Mouse (Mus musculus) G1E (cell line): ENCODE measurements around the gene Ctns. TPM values are rescaled to one million over a fixed set of nuclear protein-coding genes. Genes with fewer than 3 reads are reported as not detected.

ENCODE experiments used
- ATAC-seq: 2 replicates; pipeline ENCODE4 v1.8.0; 2016; ENCODE audit warnings: mild to moderate bottlenecking; ENCODE audit not compliant: insufficient number of reproducible peaks, poor library complexity, low FRiP score, severe bottlenecking; ENCODE audit errors: extremely low read depth
- DNase-seq: peaks from one replicate; pipeline ENCODE4 v3.0.0; 2012; ENCODE audit warnings: low spot score
- H3K27me3 ChIP-seq: 2 replicates; pipeline ENCODE4 v1.6.1; 2012; ENCODE audit warnings: mild to moderate bottlenecking, low read length, inconsistent platforms; ENCODE audit not compliant: insufficient read depth
- H3K36me3 ChIP-seq: replicated peaks from 2 replicates; pipeline ENCODE3; 2012; ENCODE audit warnings: mild to moderate bottlenecking, inconsistent platforms
- H3K4me1 ChIP-seq: 2 replicates; pipeline ENCODE4 v1.6.1; 2012; ENCODE audit warnings: low read depth, low read length, inconsistent platforms, mixed read lengths; ENCODE audit not compliant: insufficient read depth
- H3K4me3 ChIP-seq: 2 replicates; pipeline ENCODE4 v1.5.1; 2012; ENCODE audit warnings: low read depth, mild to moderate bottlenecking, inconsistent platforms, low read length, moderate library complexity, mixed read lengths
- H3K9me3 ChIP-seq: replicated peaks from 2 replicates; pipeline ENCODE4 v1.6.1; 2012; ENCODE audit warnings: inconsistent platforms
- CTCF ChIP-seq: IDR thresholded peaks from 2 replicates; pipeline ENCODE4 v1.5.1; 2012; ENCODE audit warnings: low read depth, low read length, inconsistent platforms, mixed read lengths
- GATA1 ChIP-seq: IDR thresholded peaks from 2 replicates; pipeline ENCODE4 v1.6.1; 2012; ENCODE audit warnings: borderline replicate concordance, low read length, inconsistent platforms, mixed read lengths
- GATA2 ChIP-seq: IDR thresholded peaks from 2 replicates; pipeline ENCODE4 v1.6.1; 2012; ENCODE audit warnings: low read depth, low read length, inconsistent platforms, borderline replicate concordance
- POLR2AphosphoS5 ChIP-seq: IDR thresholded peaks from 2 replicates; pipeline ENCODE4 v1.6.1; 2012; ENCODE audit warnings: low read depth, low read length, inconsistent platforms; ENCODE audit not compliant: insufficient replicate concordance
- TAL1 ChIP-seq: conservative IDR thresholded peaks from 2 replicates; pipeline ENCODE4 v1.6.1; 2012; ENCODE audit warnings: low read depth, low read length, inconsistent platforms, mixed read lengths
- polyA plus RNA-seq: library from polyadenylated mRNA; stranded (reverse); fragments of >175 nt; gene quantifications from 2 replicates; pipeline ENCODE4 v1.2.3, GENCODE M21; 2012
- total RNA-seq, 2 experiments: library from RNA; stranded (forward) in 1 of 2; stranded (reverse) in 1 of 2; fragments of 200-1000 nt in 1 of 2; fragments of >200 nt in 1 of 2; fragmentation: Nextera tagmentation in 1 of 2; gene quantifications; 2 replicates each; pipeline ENCODE4 v1.2.3; 2014 to 2017

The Ctns gene
- total and polyA plus RNA-seq, 3 experiments, result 3.6 to 28.7 (median 19.8) TPM

GRCm38 (mm10) chr11:73201021-73201420, 2.2 kb upstream of the Ctns start:
- Histone ChIP-seq H3K9me3 (no peaks in the 10 kb centered on the region), H3K27me3 (0 out of 2 replicates have a peak, but pooled peaks cover 3% of the 10 kb centered on the region), H3K4me3 (no peak overlapping the region), H3K4me1 (peaks cover 31% of the 10 kb centered on the region), H3K36me3 (peaks cover 10% of the 10 kb centered on the region)
- TF ChIP-seq CTCF (no peak), POLR2AphosphoS5 (no peak)
- DNase-seq (no peak), ATAC-seq (no peak)

- Histone ChIP-seq H3K4me1 (peaks cover 31% of the 10 kb centered on the region), H3K9me3 (no peaks in the 10 kb centered on the region), H3K27me3 (0 out of 2 replicates have a peak, but pooled peaks cover 3% of the 10 kb centered on the region), H3K36me3 (peaks cover 20% of the 10 kb centered on the region), H3K4me3 (peak overlapping the region; percentile 90)
- DNase-seq (peak; percentile 17), ATAC-seq (no peak)
- no peak for TF ChIP-seq GATA1
- no peak for TF ChIP-seq CTCF
- TF ChIP-seq TAL1, result no peak
- TF ChIP-seq POLR2AphosphoS5, result no peak
- no peak for TF ChIP-seq GATA2
Observed at GRCm38 (mm10) chr11:73199879-73200278, 1.0 kb upstream of the Ctns start.

- Histone ChIP-seq H3K4me3 (peak within 1 kb of the TSS; percentile 90), H3K27me3 (0 out of 2 replicates have a peak, but pooled peaks cover 3% of the 10 kb centered on the region), H3K36me3 (peaks cover 23% of the 10 kb centered on the region), H3K4me1 (peaks cover 31% of the 10 kb centered on the region), H3K9me3 (no peaks in the 10 kb centered on the region)
- DNase-seq (peak; percentile 98), ATAC-seq (peak; percentile 97)
- no peak for TF ChIP-seq TAL1
- no peak for TF ChIP-seq GATA1
- no peak for TF ChIP-seq POLR2AphosphoS5
- no peak for TF ChIP-seq CTCF
- no peak for TF ChIP-seq GATA2
Observed at GRCm38 (mm10) chr11:73199230-73199712, 429 bp upstream of the Ctns start, which contains the start of gene Shpk. Shpk (plus strand) TSS chr11:73199460.

- Histone ChIP-seq H3K36me3 (peaks cover 33% of the 10 kb centered on the region), H3K27me3 (0 out of 2 replicates have a peak, but pooled peaks cover 3% of the 10 kb centered on the region), H3K4me3 (peak overlapping the region; percentile 90), H3K4me1 (peaks cover 31% of the 10 kb centered on the region), H3K9me3 (no peaks in the 10 kb centered on the region)
- DNase-seq (no peak), ATAC-seq (no peak)
- no peak for TF ChIP-seq GATA2
Observed at GRCm38 (mm10) chr11:73198190-73198589, 652 bp downstream of the Ctns start.

- ATAC-seq, result no peak
- Histone ChIP-seq H3K4me1 (peaks cover 22% of the 10 kb centered on the region), H3K27me3 (no peaks in the 10 kb centered on the region), H3K9me3 (no peaks in the 10 kb centered on the region), H3K4me3 (no peak overlapping the region), H3K36me3 (peaks cover 65% of the 10 kb centered on the region)
- DNase-seq, result no peak
- TF ChIP-seq CTCF (no peak), TAL1 (no peak), GATA1 (no peak), POLR2AphosphoS5 (no peak), GATA2 (no peak)
Observed at GRCm38 (mm10) chr11:73194444-73194843, 4.4 kb downstream of the Ctns start.

GRCm38 (mm10) chr11:73193047-73193446, 5.8 kb downstream of the Ctns start:
- Histone ChIP-seq H3K27me3 (no peaks in the 10 kb centered on the region), H3K4me1 (peaks cover 10% of the 10 kb centered on the region), H3K36me3 (peaks cover 78% of the 10 kb centered on the region), H3K9me3 (no peaks in the 10 kb centered on the region), H3K4me3 (no peak overlapping the region)
- DNase-seq (no peak), ATAC-seq (no peak)
- no peak for TF ChIP-seq POLR2AphosphoS5
- no peak for TF ChIP-seq GATA1
- TF ChIP-seq CTCF, result no peak
- TF ChIP-seq GATA2, result no peak
- no peak for TF ChIP-seq TAL1

GRCm38 (mm10) chr11:73187231-73187630, 11.6 kb downstream of the Ctns start:
- H3K27me3 ChIP-seq, result no peaks in the 10 kb centered on the region

More at GRCm38 (mm10) chr11:73187231-73187630, 11.6 kb downstream of the Ctns start:
- no peak for TF ChIP-seq TAL1
- TF ChIP-seq GATA1, result no peak
- no peak for TF ChIP-seq CTCF
- no peak for TF ChIP-seq GATA2
- TF ChIP-seq POLR2AphosphoS5, result no peak
- no peaks in the 10 kb centered on the region for H3K4me1 ChIP-seq
- ATAC-seq (no peak), DNase-seq (no peak)
- peaks cover 85% of the 10 kb centered on the region for H3K36me3 ChIP-seq
- H3K4me3 ChIP-seq, result no peak overlapping the region
- H3K9me3 ChIP-seq, result no peaks in the 10 kb centered on the region
